Mouse (Mus musculus): ENCODE measurements around the gene Elp1.

GRCm38 (mm10) chr4:56840297-56840696 is 38.2 kb upstream of the Elp1 start:
- TF ChIP-seq CTCF (IDR thresholded peaks at IDR 0.05; ENCODE audit: low read depth) = no peak
- no peak for TF ChIP-seq EP300 (IDR thresholded peaks at IDR 0.05; ENCODE audit: low read depth)

Data from liver, embryonic 14.5 days (tissue).